Mouse (Mus musculus) T-helper 1 cell (primary cell): ENCODE data around the gene Arhgef10l.

Source experiments
- in situ Hi-C: fragments of 300-600 bp; cut with MboI, MseI; formaldehyde crosslinking; loops from one replicate; pipeline ENCODE4 v1.15.1; 2025; ENCODE audit warnings: high pct_unique_total_duplicates

Gene Arhgef10l

GRCm38 (mm10) chr4:140469760-140470452 is 195.9 kb downstream of the Arhgef10l start:
- in situ Hi-C loops, result no loop called here

- in situ Hi-C loops, result no loop called here
Observed at GRCm38 (mm10) chr4:140467254-140467791, 198.5 kb downstream of the Arhgef10l start.
